Mouse (Mus musculus): ENCODE results near the gene Matn3. TPM values are rescaled to one million over a fixed set of nuclear protein-coding genes. Genes with fewer than 3 reads are reported as not detected.

The Matn3 gene
- total and polyA plus RNA-seq, 3 experiments = 0.05 TPM; not detected in 2

DNA sequence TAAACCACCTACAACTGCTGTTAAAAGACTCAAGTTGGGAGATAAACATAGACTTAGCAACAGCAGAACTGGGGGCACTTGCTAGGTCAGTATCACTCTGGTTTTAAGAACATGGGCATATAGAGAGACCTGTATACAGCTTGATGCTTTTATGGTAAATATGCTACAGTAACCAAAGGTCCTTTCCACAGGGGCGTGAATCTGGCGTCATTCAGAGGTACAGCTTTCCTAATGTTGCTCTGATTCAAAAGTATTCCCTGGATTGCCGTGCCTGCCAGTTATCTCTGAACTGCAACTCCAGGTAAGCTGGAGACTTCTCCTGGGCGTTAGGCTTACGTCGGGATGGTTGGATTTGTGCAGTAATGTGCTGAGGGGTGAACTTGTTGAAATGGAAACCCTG is 60.1 kb downstream of the Matn3 start:
- TF ChIP-seq GATA2 (IDR thresholded peaks at IDR 0.05; ENCODE audit: borderline replicate concordance, low read depth, low read length) (no peak), POLR2AphosphoS5 (IDR thresholded peaks at IDR 0.05; ENCODE audit: insufficient replicate concordance, low read depth, low read length) (no peak), TAL1 (conservative IDR thresholded peaks at IDR 0.05; ENCODE audit: low read depth, low read length) (no peak), CTCF (IDR thresholded peaks at IDR 0.05; ENCODE audit: low read depth, low read length) (no peak), GATA1 (IDR thresholded peaks at IDR 0.05; ENCODE audit: borderline replicate concordance, low read length) (no peak)
- DNase-seq (ENCODE audit: low spot score) (no peak), ATAC-seq (ENCODE audit: extremely low read depth, insufficient number of reproducible peaks, low FRiP score, poor library complexity, severe bottlenecking) (no peak)
- H3K36me3 ChIP-seq (replicated peaks) = no peaks in the 10 kb centered on the region
- H3K4me3 ChIP-seq (ENCODE audit: low read depth, low read length) = no peak overlapping the region
- H3K4me1 ChIP-seq (ENCODE audit: insufficient read depth, low read depth, low read length) = no peaks in the 10 kb centered on the region
- no peaks in the 10 kb centered on the region for H3K27me3 ChIP-seq (ENCODE audit: insufficient read depth, low read length)
- H3K9me3 ChIP-seq (replicated peaks) = no peaks in the 10 kb centered on the region

DNA sequence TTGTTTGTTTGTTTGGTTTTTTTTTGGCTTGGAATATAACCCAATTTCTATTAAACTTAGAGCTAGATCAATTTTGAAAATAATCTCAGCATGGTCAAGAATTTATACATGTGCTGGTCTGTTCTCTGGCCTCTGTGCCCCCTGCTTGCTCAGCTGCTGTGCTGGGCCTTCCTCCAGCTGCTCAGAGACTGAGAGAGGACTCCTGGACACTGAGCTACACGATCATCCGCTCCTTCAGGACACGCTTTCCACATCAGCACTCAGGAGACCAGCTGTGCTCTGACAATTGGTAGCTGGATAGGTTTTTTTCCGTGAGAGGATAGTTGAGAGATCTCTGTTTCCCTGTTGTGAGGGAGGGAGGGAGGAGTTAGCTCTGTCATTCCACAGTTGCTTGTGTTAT is 62.6 kb downstream of the Matn3 start:
- Histone ChIP-seq H3K27me3 (ENCODE audit: insufficient read depth, low read length) (no peaks in the 10 kb centered on the region), H3K4me1 (ENCODE audit: insufficient read depth, low read depth, low read length) (no peaks in the 10 kb centered on the region), H3K36me3 (replicated peaks) (no peaks in the 10 kb centered on the region), H3K9me3 (replicated peaks) (no peaks in the 10 kb centered on the region), H3K4me3 (ENCODE audit: low read depth, low read length) (no peak overlapping the region)
- DNase-seq (ENCODE audit: low spot score) (no peak), ATAC-seq (ENCODE audit: extremely low read depth, insufficient number of reproducible peaks, low FRiP score, poor library complexity, severe bottlenecking) (no peak)
- TF ChIP-seq POLR2AphosphoS5 (IDR thresholded peaks at IDR 0.05; ENCODE audit: insufficient replicate concordance, low read depth, low read length) (no peak), GATA1 (IDR thresholded peaks at IDR 0.05; ENCODE audit: borderline replicate concordance, low read length) (no peak), CTCF (IDR thresholded peaks at IDR 0.05; ENCODE audit: low read depth, low read length) (no peak), GATA2 (IDR thresholded peaks at IDR 0.05; ENCODE audit: borderline replicate concordance, low read depth, low read length) (no peak), TAL1 (conservative IDR thresholded peaks at IDR 0.05; ENCODE audit: low read depth, low read length) (no peak)

DNA sequence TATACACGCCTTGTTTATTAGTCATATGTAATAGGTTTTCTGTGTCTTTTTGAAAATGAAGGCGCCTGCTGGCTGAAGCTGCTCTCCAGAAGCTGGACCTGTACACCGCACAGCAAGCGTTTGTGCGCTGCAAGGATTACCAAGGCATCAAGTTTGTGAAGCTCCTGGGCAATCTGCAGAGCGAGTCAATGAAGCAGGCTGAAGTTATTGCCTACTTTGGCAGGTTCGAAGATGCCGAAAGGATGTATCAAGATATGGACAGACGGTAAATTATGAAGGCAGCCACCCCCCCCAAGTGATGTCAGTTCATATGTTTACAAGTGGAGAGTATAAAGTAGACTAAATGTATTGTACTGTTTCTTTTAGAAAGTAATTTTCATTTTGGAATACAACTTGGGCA is 68.6 kb downstream of the Matn3 start:
- H3K4me1 ChIP-seq (ENCODE audit: insufficient read depth, low read depth, low read length) = no peaks in the 10 kb centered on the region
- no peak for DNase-seq (ENCODE audit: low spot score)
- TF ChIP-seq POLR2AphosphoS5 (IDR thresholded peaks at IDR 0.05; ENCODE audit: insufficient replicate concordance, low read depth, low read length) (no peak), TAL1 (conservative IDR thresholded peaks at IDR 0.05; ENCODE audit: low read depth, low read length) (no peak), GATA1 (IDR thresholded peaks at IDR 0.05; ENCODE audit: borderline replicate concordance, low read length) (no peak), GATA2 (IDR thresholded peaks at IDR 0.05; ENCODE audit: borderline replicate concordance, low read depth, low read length) (no peak), CTCF (IDR thresholded peaks at IDR 0.05; ENCODE audit: low read depth, low read length) (no peak)
- H3K27me3 ChIP-seq (ENCODE audit: insufficient read depth, low read length) = no peaks in the 10 kb centered on the region
- no peak overlapping the region for H3K4me3 ChIP-seq (ENCODE audit: low read depth, low read length)
- ATAC-seq (ENCODE audit: extremely low read depth, insufficient number of reproducible peaks, low FRiP score, poor library complexity, severe bottlenecking) = no peak
- H3K36me3 ChIP-seq (replicated peaks) = no peaks in the 10 kb centered on the region
- no peaks in the 10 kb centered on the region for H3K9me3 ChIP-seq (replicated peaks)

DNA sequence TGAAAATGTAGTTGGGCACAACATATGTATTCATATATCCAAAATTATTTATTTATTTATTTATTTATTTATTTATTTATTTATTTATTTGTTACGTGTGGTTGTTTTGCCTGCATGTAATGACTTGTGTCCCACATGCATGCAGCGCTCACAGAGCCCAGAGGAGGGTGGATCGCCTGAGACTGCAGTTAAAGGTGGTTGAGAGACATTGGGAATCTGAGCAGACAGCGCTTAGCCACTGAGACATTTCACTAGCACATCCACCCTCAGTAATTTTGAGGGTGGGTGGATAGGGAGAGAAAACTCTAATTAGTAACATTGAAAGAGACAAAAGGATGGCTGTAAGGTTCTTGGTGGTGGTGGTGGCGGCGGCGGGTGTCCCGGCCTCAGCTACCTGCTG is 72.7 kb downstream of the Matn3 start:
- ATAC-seq (ENCODE audit: extremely low read depth, insufficient number of reproducible peaks, low FRiP score, poor library complexity, severe bottlenecking) = no peak
- H3K27me3 ChIP-seq (ENCODE audit: insufficient read depth, low read length) = no peaks in the 10 kb centered on the region
- DNase-seq (ENCODE audit: low spot score) = no peak
- TF ChIP-seq TAL1 (conservative IDR thresholded peaks at IDR 0.05; ENCODE audit: low read depth, low read length) = no peak
- no peak for TF ChIP-seq GATA1 (IDR thresholded peaks at IDR 0.05; ENCODE audit: borderline replicate concordance, low read length)
- no peak for TF ChIP-seq CTCF (IDR thresholded peaks at IDR 0.05; ENCODE audit: low read depth, low read length)
- TF ChIP-seq POLR2AphosphoS5 (IDR thresholded peaks at IDR 0.05; ENCODE audit: insufficient replicate concordance, low read depth, low read length) = no peak
- TF ChIP-seq GATA2 (IDR thresholded peaks at IDR 0.05; ENCODE audit: borderline replicate concordance, low read depth, low read length) = no peak
- no peaks in the 10 kb centered on the region for H3K4me1 ChIP-seq (ENCODE audit: insufficient read depth, low read depth, low read length)
- no peaks in the 10 kb centered on the region for H3K9me3 ChIP-seq (replicated peaks)
- H3K4me3 ChIP-seq (ENCODE audit: low read depth, low read length) = no peak overlapping the region
- H3K36me3 ChIP-seq (replicated peaks) = no peaks in the 10 kb centered on the region

DNA sequence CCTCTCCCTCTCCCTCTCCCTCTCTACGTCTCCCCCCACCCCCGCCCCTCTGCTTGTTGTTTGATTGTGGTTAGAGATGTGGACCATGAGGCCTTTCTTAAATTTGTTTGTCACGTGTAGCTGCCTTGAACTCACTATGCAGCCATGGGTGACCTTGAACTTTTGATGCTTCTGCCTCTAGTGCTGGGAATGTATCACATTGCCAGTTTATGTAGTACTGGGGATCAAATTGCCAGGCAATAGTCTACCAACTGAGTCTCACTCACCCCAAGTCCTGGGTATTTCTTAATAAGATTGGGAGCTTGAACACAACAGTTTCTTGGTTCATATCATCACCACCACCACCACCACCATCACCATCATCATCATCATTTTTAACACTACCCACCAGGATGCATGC is 73.3 kb downstream of the Matn3 start:
- H3K4me3 ChIP-seq (ENCODE audit: low read depth, low read length) = no peak overlapping the region
- no peak for ATAC-seq (ENCODE audit: extremely low read depth, insufficient number of reproducible peaks, low FRiP score, poor library complexity, severe bottlenecking)

More for the DNA sequence above, 73.3 kb downstream of the Matn3 start:
- TF ChIP-seq CTCF (IDR thresholded peaks at IDR 0.05; ENCODE audit: low read depth, low read length) = no peak
- TF ChIP-seq TAL1 (conservative IDR thresholded peaks at IDR 0.05; ENCODE audit: low read depth, low read length) = no peak
- TF ChIP-seq POLR2AphosphoS5 (IDR thresholded peaks at IDR 0.05; ENCODE audit: insufficient replicate concordance, low read depth, low read length) = no peak
- no peak for TF ChIP-seq GATA2 (IDR thresholded peaks at IDR 0.05; ENCODE audit: borderline replicate concordance, low read depth, low read length)
- no peak for TF ChIP-seq GATA1 (IDR thresholded peaks at IDR 0.05; ENCODE audit: borderline replicate concordance, low read length)
- Histone ChIP-seq H3K9me3 (replicated peaks) (no peaks in the 10 kb centered on the region), H3K36me3 (replicated peaks) (no peaks in the 10 kb centered on the region), H3K4me1 (ENCODE audit: insufficient read depth, low read depth, low read length) (no peaks in the 10 kb centered on the region), H3K27me3 (ENCODE audit: insufficient read depth, low read length) (no peaks in the 10 kb centered on the region)
- no peak for DNase-seq (ENCODE audit: low spot score)

Other genes starting within 250 kb of the Matn3 start
- gene Sdc1, start 176.6 kb upstream of the Matn3 start, total RNA-seq (2014; fragmentation: Nextera tagmentation) = not detected in 2 replicates
- 0.33 and 0.35 TPM in 2 replicates for gene Sdc1, start 176.6 kb upstream of the Matn3 start, total RNA-seq (2017)
- gene Sdc1, start 176.6 kb upstream of the Matn3 start, polyA plus RNA-seq (2012) = 0.69 and 0.73 TPM in 2 replicates
- gene Laptm4a, start 26.3 kb upstream of the Matn3 start, total RNA-seq (2014; fragmentation: Nextera tagmentation) = 56.4 and 78.1 TPM in 2 replicates
- gene Laptm4a, start 26.3 kb upstream of the Matn3 start, total RNA-seq (2017) = 86.2 and 88.3 TPM in 2 replicates
- gene Laptm4a, start 26.3 kb upstream of the Matn3 start, polyA plus RNA-seq (2012) = 5.4 and 9.5 TPM in 2 replicates
- not detected in 2 replicates for gene Wdr35, start 26.0 kb downstream of the Matn3 start, total RNA-seq (2014; fragmentation: Nextera tagmentation)
- gene Wdr35, start 26.0 kb downstream of the Matn3 start, total RNA-seq (2017) = 0.05 and 0.06 TPM in 2 replicates
- not detected in 2 replicates for gene Wdr35, start 26.0 kb downstream of the Matn3 start, polyA plus RNA-seq (2012)
- gene Ttc32, start 82.1 kb downstream of the Matn3 start, total RNA-seq (2014; fragmentation: Nextera tagmentation) = not detected in 2 replicates
- 0.05 and 0.12 TPM in 2 replicates for gene Ttc32, start 82.1 kb downstream of the Matn3 start, total RNA-seq (2017)
- not detected in 2 replicates for gene Ttc32, start 82.1 kb downstream of the Matn3 start, polyA plus RNA-seq (2012)